Mouse (Mus musculus) ES-E14 (cell line): Measurements from ENCODE around the gene Tmem253. TPM values are rescaled to one million over a fixed set of nuclear protein-coding genes. Genes with fewer than 3 reads are reported as not detected.

Experiments
- DNase-seq: peaks from one replicate; pipeline ENCODE4 v3.0.0-alpha.2; 2013; ENCODE audit warnings: low read depth, low spot score
- H3K27ac ChIP-seq: 2 replicates; pipeline ENCODE4 v1.5.1; 2012; ENCODE audit warnings: low read depth, mild to moderate bottlenecking, low read length, moderate library complexity, mixed read lengths; ENCODE audit not compliant: poor library complexity, insufficient read depth, severe bottlenecking
- H3K36me3 ChIP-seq: 2 replicates; pipeline ENCODE4 v1.6.1; 2012; ENCODE audit warnings: mild to moderate bottlenecking, low read length, moderate library complexity, mixed read lengths; ENCODE audit not compliant: control insufficient read depth, poor library complexity, insufficient read depth, severe bottlenecking
- H3K4me1 ChIP-seq, 2 experiments: fragments of 150-350 bp in 1 of 2; sonication (generic) in 1 of 2; 2 replicates each; pipeline ENCODE4 v1.6.1; 2012; ENCODE audit warnings: low read length in 2 of 2, mild to moderate bottlenecking in 1 of 2, mixed read lengths in 1 of 2; ENCODE audit not compliant: control insufficient read depth in 2 of 2, insufficient read depth in 2 of 2, poor library complexity in 1 of 2
- H3K4me3 ChIP-seq, 2 experiments: fragments of 150-350 bp in 1 of 2; sonication (generic) in 1 of 2; 2 replicates each; pipeline ENCODE4 v1.5.1; 2012; ENCODE audit warnings: low read length in 2 of 2, low read depth in 1 of 2, mild to moderate bottlenecking in 1 of 2, mixed read lengths in 1 of 2; ENCODE audit not compliant: insufficient read depth in 1 of 2, poor library complexity in 1 of 2, severe bottlenecking in 1 of 2
- H3K9ac ChIP-seq: 2 replicates; pipeline ENCODE4 v1.6.1; 2012; ENCODE audit warnings: low read depth, mild to moderate bottlenecking, low read length, mixed read lengths; ENCODE audit not compliant: poor library complexity, insufficient read depth, severe bottlenecking
- H3K9me3 ChIP-seq: fragments of 150-350 bp; sonication (generic); 2 replicates; pipeline ENCODE4 v1.6.1; 2012; ENCODE audit warnings: low read depth, mild to moderate bottlenecking, low read length; ENCODE audit not compliant: control insufficient read depth, insufficient read depth
- CHD2 ChIP-seq: IDR thresholded peaks from 2 replicates; pipeline ENCODE4 v1.6.1; 2014; ENCODE audit warnings: mild to moderate bottlenecking, low read depth, low read length, inconsistent platforms
- HCFC1 ChIP-seq: IDR thresholded peaks from 2 replicates; pipeline ENCODE4 v1.6.1; 2012; ENCODE audit warnings: low read length, inconsistent platforms, borderline replicate concordance; ENCODE audit not compliant: insufficient read depth
- MAFK ChIP-seq: IDR thresholded peaks from 2 replicates; pipeline ENCODE4 v1.6.1; 2014; ENCODE audit warnings: mild to moderate bottlenecking, low read depth, low read length, inconsistent platforms; ENCODE audit not compliant: insufficient read depth
- ZC3H11A ChIP-seq: IDR thresholded peaks from 2 replicates; pipeline ENCODE4 v1.6.1; 2012; ENCODE audit warnings: low read depth, mild to moderate bottlenecking, inconsistent platforms, low read length, borderline replicate concordance
- ZNF384 ChIP-seq: IDR thresholded peaks from 2 replicates; pipeline ENCODE4 v1.6.1; 2012; ENCODE audit warnings: low read depth, low read length, inconsistent platforms
- in situ Hi-C, 2 experiments: fragments of 600-800 bp; cut with MboI; formaldehyde crosslinking; loops; one replicate each; pipeline ENCODE4 v1.15.1; 2025; ENCODE audit warnings: low sequenced_read_pairs in 2 of 2, inconsistent platforms in 1 of 2; ENCODE audit not compliant: unreplicated experiment in 2 of 2
- total RNA-seq: library from RNA; depleted of rRNA; stranded (reverse); fragments of 300-350 nt; gene quantifications from 2 replicates; pipeline ENCODE4 v1.2.3, GENCODE M21; 2012

The Tmem253 gene
- total RNA-seq, 1 experiment, result 3.6 TPM

- no peaks in the 10 kb centered on the region for H3K9me3 ChIP-seq
- in situ Hi-C loops, result loop anchor here in 1 of 2 experiments (25.0 kb wide), 1 partner anchor 111 kb away; the partner anchor contains the start of genes Ndrg2, Rnase13 and Tppp2
- peak overlapping the region; percentile 92 for H3K9ac ChIP-seq
- DNase-seq, result peak; percentile 95
- H3K27ac ChIP-seq, result peak overlapping the region; percentile 99
- peaks cover 3 to 13% of the 10 kb centered on the region in 2 experiments; a peak in 2 of 4 replicates for H3K4me1 ChIP-seq
- peak overlapping the region; percentile 71 for H3K4me3 ChIP-seq
- no peak; the same call in 1 of the 2 replicates for TF ChIP-seq CHD2
- no peak for TF ChIP-seq ZNF384
- no peak; the same call in 1 of the 2 replicates for TF ChIP-seq ZC3H11A
- no peak for TF ChIP-seq MAFK
- TF ChIP-seq HCFC1, result no peak
- H3K36me3 ChIP-seq, result no peaks in the 10 kb centered on the region
These were observed 7.4 kb downstream of the Tmem253 start for GRCm38 (mm10) chr14:52022709-52023459.

- H3K4me1 ChIP-seq, result peaks cover 3 to 13% of the 10 kb centered on the region in 2 experiments; a peak in 2 of 4 replicates
- no peaks in the 10 kb centered on the region for H3K36me3 ChIP-seq
- H3K4me3 ChIP-seq, result peak overlapping the region in 1 of 2 experiments; percentile 71; a peak in 2 of 4 replicates
- TF ChIP-seq ZC3H11A (no peak), MAFK (no peak), ZNF384 (no peak), CHD2 (no peak), HCFC1 (no peak)
- in situ Hi-C loops, result loop anchor here in 1 of 2 experiments (25.0 kb wide), 1 partner anchor 112 kb away; the partner anchor contains the start of genes Ndrg2, Rnase13 and Tppp2
- no peak for DNase-seq
- H3K9ac ChIP-seq, result no peak overlapping the region; the same call in 1 of the 2 replicates
- H3K9me3 ChIP-seq, result no peaks in the 10 kb centered on the region
- H3K27ac ChIP-seq, result peak overlapping the region; percentile 99; the same call in 1 of the 2 replicates
These were observed 8.7 kb downstream of the Tmem253 start for GRCm38 (mm10) chr14:52024133-52024532.

- DNase-seq, result no peak
- no peaks in the 10 kb centered on the region for H3K9me3 ChIP-seq
- TF ChIP-seq MAFK (no peak), HCFC1 (no peak), ZNF384 (no peak), ZC3H11A (no peak), CHD2 (no peak)
- H3K36me3 ChIP-seq, result no peaks in the 10 kb centered on the region
- no peak overlapping the region for H3K4me3 ChIP-seq
- H3K27ac ChIP-seq, result no peak overlapping the region
- H3K4me1 ChIP-seq, result peaks cover 3 to 10% of the 10 kb centered on the region in 2 experiments; a peak in 2 of 4 replicates
- no peak overlapping the region for H3K9ac ChIP-seq
- in situ Hi-C loops, result no loop called here
These were observed 10.9 kb downstream of the Tmem253 start for GRCm38 (mm10) chr14:52026342-52026741.

GRCm38 (mm10) chr14:52035926-52036325, 20.5 kb downstream of the Tmem253 start:
- no peaks in the 10 kb centered on the region for H3K4me1 ChIP-seq
- H3K9ac ChIP-seq, result no peak overlapping the region
- in situ Hi-C loops, result no loop called here
- DNase-seq, result no peak
- no peak overlapping the region for H3K27ac ChIP-seq
- H3K36me3 ChIP-seq, result no peaks in the 10 kb centered on the region
- H3K4me3 ChIP-seq, result no peak overlapping the region
- TF ChIP-seq ZC3H11A, result no peak
- no peak for TF ChIP-seq MAFK
- TF ChIP-seq HCFC1, result no peak
- H3K9me3 ChIP-seq, result no peaks in the 10 kb centered on the region
